Mouse (Mus musculus) stomach, postnatal 0 days (tissue): ENCODE measurements around the gene Arrb2.

Source experiments
- CTCF ChIP-seq: IDR thresholded peaks from 2 replicates; pipeline ENCODE4 v1.5.1; 2016; ENCODE audit warnings: antibody characterized with exemption, low read depth, mild to moderate bottlenecking, moderate library complexity
- EP300 ChIP-seq: optimal IDR thresholded peaks from 2 replicates; pipeline ENCODE3; 2016; ENCODE audit warnings: antibody characterized with exemption

- no peak for TF ChIP-seq CTCF
- no peak for TF ChIP-seq EP300
These were observed 56.7 kb downstream of the Arrb2 start for GRCm38 (mm10) chr11:70489138-70489537.
